Mouse (Mus musculus): ENCODE data around the gene Lmln.

DNA sequence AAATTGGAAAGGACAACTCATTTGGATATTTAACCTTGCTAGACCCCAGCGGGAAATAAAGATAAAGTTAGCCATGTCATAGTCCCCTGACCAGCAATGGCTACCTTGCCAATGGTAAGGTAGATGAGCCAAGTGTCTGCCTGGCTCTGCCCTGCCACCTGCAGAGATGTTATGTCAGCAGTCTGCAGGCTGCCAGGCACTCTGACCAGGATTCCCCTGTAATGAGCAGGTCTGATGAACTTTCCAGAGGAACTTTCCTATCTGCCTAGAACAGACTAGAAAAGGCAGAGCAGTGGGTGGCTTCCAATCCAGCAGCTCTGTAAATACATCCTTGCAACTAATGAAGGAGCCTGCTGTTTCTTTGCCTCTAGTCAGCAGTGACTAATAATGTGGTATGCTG, 47.4 kb upstream of the Lmln start:
- TF ChIP-seq ZNF384 (IDR thresholded peaks at IDR 0.05; ENCODE audit: low read depth, low read length): no peak
- TF ChIP-seq HCFC1 (IDR thresholded peaks at IDR 0.05; ENCODE audit: borderline replicate concordance, insufficient read depth, low read length): no peak
- TF ChIP-seq ZC3H11A (IDR thresholded peaks at IDR 0.05; ENCODE audit: borderline replicate concordance, low read depth, low read length): no peak
